Mouse (Mus musculus): ENCODE measurements around the gene Pip4k2a. TPM values are rescaled to one million over a fixed set of nuclear protein-coding genes. Genes with fewer than 3 reads are reported as not detected.

The Pip4k2a gene
- 119 TPM for total RNA-seq (2023)

GRCm38 (mm10) chr2:18998054-18998478, at the start of gene Pip4k2a, which contains the start of gene 4930426L09Rik:
Gene Pip4k2a, minus strand, starts transcription at chr2:18998126.
Gene 4930426L09Rik, plus strand, starts transcription at chr2:18998343.

Other genes starting within 250 kb of the Pip4k2a start
- 3.8 TPM for gene 4930426L09Rik, start 217 bp upstream of the Pip4k2a start, total RNA-seq (2023)
- 0.41 TPM for gene Armc3, start 201.2 kb upstream of the Pip4k2a start, total RNA-seq (2023)

All from CD4-positive naive resting alpha-beta T cell, adult 57 days (primary cell).